Mouse (Mus musculus) MEL (cell line): ENCODE measurements at regions not wholly inside any gene's neighbourhood (a gene's known extent, or its start where the extent isn't known, plus 50 kb on each side); places are given as distances from the start of the nearest gene placed in this dataset.

Source experiments
- CHD2 ChIP-seq: IDR thresholded peaks from 2 replicates; pipeline ENCODE4 v1.6.1; 2011; ENCODE audit warnings: low read length, improper control_type of control experiment
- EP300 ChIP-seq, 2 experiments: IDR thresholded peaks; 2 replicates each; pipeline ENCODE4 v1.6.1; 2011; ENCODE audit warnings: improper control_type of control experiment in 2 of 2, low read length in 2 of 2, low read depth in 1 of 2, mild to moderate bottlenecking in 1 of 2
- MAX ChIP-seq: IDR thresholded peaks from 2 replicates; pipeline ENCODE4 v1.6.1; 2011; ENCODE audit warnings: low read length, improper control_type of control experiment
- NELFE ChIP-seq: IDR thresholded peaks from 2 replicates; pipeline ENCODE4 v1.6.1; 2011; ENCODE audit warnings: low read depth, low read length, improper control_type of control experiment
- POLR2A ChIP-seq, 2 experiments: IDR thresholded peaks; 2 replicates each; pipeline ENCODE4 v1.6.1; 2011 to 2012; ENCODE audit warnings: low read length in 2 of 2, mild to moderate bottlenecking in 2 of 2, control low read depth in 1 of 2, improper control_type of control experiment in 1 of 2, low read depth in 1 of 2, moderate library complexity in 1 of 2; ENCODE audit not compliant: control insufficient read depth in 1 of 2, insufficient read depth in 1 of 2, poor library complexity in 1 of 2
- RCOR1 ChIP-seq: IDR thresholded peaks from 2 replicates; pipeline ENCODE4 v1.6.1; 2012; ENCODE audit warnings: low read depth, mild to moderate bottlenecking, inconsistent platforms, low read length, improper control_type of control experiment
- TBP ChIP-seq: IDR thresholded peaks from 2 replicates; pipeline ENCODE4 v1.8.0; 2011; ENCODE audit warnings: low read depth, low read length, improper control_type of control experiment

DNA sequence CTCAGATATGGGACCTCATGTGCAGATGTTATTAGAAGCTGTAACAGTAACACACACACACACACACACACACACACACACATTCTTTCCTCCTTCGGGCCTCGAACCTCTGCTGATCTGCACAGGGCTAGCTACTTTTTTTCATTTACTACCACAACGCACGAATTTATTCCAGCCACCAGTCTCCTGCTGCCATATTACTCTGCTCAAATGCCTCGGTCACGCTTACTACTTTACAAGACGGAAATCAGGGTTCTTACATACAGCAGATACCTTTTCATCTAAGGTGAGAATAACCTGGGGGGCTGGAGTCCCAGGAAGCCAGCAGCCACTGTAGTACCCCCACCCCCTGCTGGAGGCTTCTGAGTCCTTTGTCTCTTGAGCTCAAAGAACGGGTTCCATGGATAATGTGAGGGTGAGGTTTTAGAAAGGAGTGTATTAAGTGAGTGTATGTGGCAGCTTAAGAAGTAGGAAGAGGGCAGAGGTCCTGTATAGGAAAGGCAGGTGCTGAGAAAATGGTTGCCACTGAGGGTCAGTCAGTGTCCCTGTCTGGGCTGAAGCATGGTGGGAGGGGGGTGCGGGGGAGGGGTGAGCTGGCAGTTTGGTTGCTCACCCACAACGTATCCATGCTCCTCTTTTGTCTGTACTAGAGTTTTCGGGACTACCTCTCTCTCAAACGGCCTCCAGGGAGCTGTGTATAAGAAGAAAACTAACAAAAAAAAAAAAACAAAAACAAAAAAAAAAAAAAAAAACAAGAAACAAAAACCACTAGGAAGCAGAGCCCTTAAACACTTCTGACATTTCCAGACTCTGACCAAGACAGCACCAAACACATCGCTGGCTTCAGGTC, 56.3 kb upstream of the Cpm start:
- no peak for TF ChIP-seq POLR2A (IDR thresholded peaks at IDR 0.05; ENCODE audit: control insufficient read depth in 1 of 2, insufficient read depth in 1 of 2, low read depth in 1 of 2, low read length in 2 of 2, poor library complexity in 1 of 2)
- TF ChIP-seq CHD2, result no peak
- TF ChIP-seq MAX, result no peak
- no peak for TF ChIP-seq RCOR1
- TF ChIP-seq NELFE, result no peak
- no peak for TF ChIP-seq TBP
- no peak for TF ChIP-seq EP300 (IDR thresholded peaks at IDR 0.05; ENCODE audit: low read depth in 1 of 2, low read length in 2 of 2)
